Mouse (Mus musculus) liver, adult 2 months (tissue): Measurements from ENCODE around the gene Slamf9. TPM values are rescaled to one million over a fixed set of nuclear protein-coding genes. Genes with fewer than 3 reads are reported as not detected.

Experiments
- DNase-seq: peaks from one replicate; pipeline ENCODE4 v3.0.0-alpha.2; 2011; ENCODE audit warnings: low read depth, low spot score; ENCODE audit errors: extremely low read depth
- H3K27ac ChIP-seq: fragments of 200-500 bp; replicated peaks from 2 replicates; pipeline ENCODE4 v1.5.1; 2012; ENCODE audit warnings: low read depth, mild to moderate bottlenecking, control low read depth, inconsistent platforms, low read length; ENCODE audit not compliant: insufficient read depth
- H3K27me3 ChIP-seq: fragments of 200-500 bp; 2 replicates; pipeline ENCODE4 v1.6.1; 2012; ENCODE audit warnings: mild to moderate bottlenecking, moderate library complexity, low read length, inconsistent platforms; ENCODE audit not compliant: control insufficient read depth, insufficient read depth
- H3K36me3 ChIP-seq: fragments of 200-500 bp; 2 replicates; pipeline ENCODE4 v1.6.1; 2012; ENCODE audit warnings: low read length, inconsistent platforms; ENCODE audit not compliant: control insufficient read depth, insufficient read depth
- H3K4me1 ChIP-seq: fragments of 200-500 bp; 2 replicates; pipeline ENCODE4 v1.6.1; 2011; ENCODE audit warnings: low read length; ENCODE audit not compliant: control insufficient read depth, insufficient read depth
- H3K4me3 ChIP-seq: fragments of 200-500 bp; 2 replicates; pipeline ENCODE4 v1.5.1; 2011; ENCODE audit warnings: low read depth, mild to moderate bottlenecking, control low read depth, low read length, moderate library complexity; ENCODE audit not compliant: insufficient read depth
- H3K79me2 ChIP-seq: fragments of 200-500 bp; 2 replicates; pipeline ENCODE4 v1.6.1; 2012; ENCODE audit warnings: inconsistent platforms, mild to moderate bottlenecking, low read length, moderate library complexity; ENCODE audit not compliant: control insufficient read depth, insufficient read depth
- H3K9ac ChIP-seq: fragments of 200-500 bp; 2 replicates; pipeline ENCODE4 v1.6.1; 2012; ENCODE audit warnings: low read depth, mild to moderate bottlenecking, control low read depth, inconsistent platforms, low read length
- CTCF ChIP-seq: fragments of 200-500 bp; IDR thresholded peaks from 2 replicates; pipeline ENCODE4 v1.5.1; 2011; ENCODE audit warnings: low read depth, low read length, control low read depth
- POLR2A ChIP-seq: fragments of 200-500 bp; IDR thresholded peaks from 2 replicates; pipeline ENCODE4 v1.6.1; 2011; ENCODE audit warnings: low read length, control low read depth; ENCODE audit not compliant: insufficient read depth; ENCODE audit errors: extremely low read depth
- WGBS: fragments of 180-500 bp; shearing (Covaris S2); methylation state at CpG from one replicate; pipeline ENCODE4 v1.1.7; 2018; 5-methylcytosine and 5-hydroxymethylcytosine counted together
- polyA plus RNA-seq: library from polyadenylated mRNA; depleted of rRNA; stranded (reverse); fragments of >200 nt; gene quantifications from 2 replicates; pipeline ENCODE4 v1.2.3, GENCODE M21; 2012
- total RNA-seq: library from RNA; depleted of rRNA; stranded (reverse); fragments of >200 nt; gene quantifications from 2 replicates; pipeline ENCODE4 v1.2.3, GENCODE M21; 2014

Gene Slamf9
- total and polyA plus RNA-seq, 2 experiments = 0.53 to 0.92 TPM

DNA sequence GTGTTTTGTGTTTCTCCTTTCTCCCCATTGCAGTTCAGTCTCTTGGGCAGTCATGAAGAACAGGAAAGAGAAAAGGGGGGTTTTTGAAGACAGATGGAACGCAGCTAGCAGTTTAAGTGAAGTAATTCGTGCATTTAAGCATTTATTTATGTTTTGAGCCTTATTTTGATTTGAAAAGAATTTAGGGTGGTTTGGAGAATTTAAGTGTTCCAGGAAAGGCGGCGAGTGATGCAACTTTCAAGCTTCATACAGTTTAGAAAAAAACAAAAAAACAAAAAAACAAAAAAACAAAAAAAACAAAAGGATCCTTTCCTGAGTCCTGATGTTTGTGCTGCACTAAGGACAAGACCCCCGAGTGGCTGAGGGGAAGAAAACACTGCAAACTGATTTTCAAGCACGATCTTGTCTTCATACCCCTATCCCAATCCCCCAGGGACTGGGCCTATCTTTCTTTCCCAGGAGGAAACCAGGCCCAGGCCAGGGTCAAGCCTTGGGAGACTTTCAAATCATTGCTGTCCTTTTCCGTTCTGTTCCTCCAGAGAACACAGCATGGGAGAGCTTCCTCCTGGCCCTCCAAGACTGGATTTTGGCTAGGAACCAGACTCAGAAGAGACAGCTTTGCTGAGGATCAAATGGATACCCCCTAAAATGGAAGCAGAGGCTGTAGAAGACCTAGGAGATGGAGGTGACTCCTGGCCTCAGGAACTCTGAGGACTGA, 39.6 kb downstream of the Slamf9 start:
- H3K4me1 ChIP-seq = peaks cover 19% of the 10 kb centered on the region
- TF ChIP-seq POLR2A = no peak
- no peak for TF ChIP-seq CTCF

DNA sequence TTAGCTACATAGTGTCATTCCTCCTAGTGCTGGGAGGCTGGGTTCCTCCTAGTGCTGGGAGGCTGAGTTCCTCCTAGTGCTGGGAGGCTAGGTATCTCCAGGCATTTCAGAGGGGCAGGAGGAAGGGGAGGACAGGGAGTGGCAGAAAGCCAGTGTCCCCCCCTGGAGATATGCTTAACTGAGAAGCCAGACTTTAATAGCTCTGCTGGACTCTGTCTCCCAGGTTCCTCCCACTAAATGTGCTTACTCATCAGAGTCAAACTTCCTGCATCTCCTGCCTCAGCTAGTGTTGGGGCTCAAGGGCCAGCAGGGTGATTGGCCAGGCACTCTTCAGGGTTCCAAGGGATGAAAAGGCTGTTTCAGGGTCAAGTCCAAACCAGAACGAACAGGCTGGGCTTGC, 40.2 kb downstream of the Slamf9 start:
- TF ChIP-seq POLR2A = no peak
- no peak for TF ChIP-seq CTCF

More for the DNA sequence above, 39.6 kb downstream of the Slamf9 start:
- no peak overlapping the region for H3K9ac ChIP-seq
- no peak for DNase-seq
- H3K79me2 ChIP-seq = no peaks in the 10 kb centered on the region
- no peaks in the 10 kb centered on the region for H3K27me3 ChIP-seq
- 69% methylated on average over 7 of the region's 7 CpGs for WGBS
- H3K36me3 ChIP-seq = no peaks in the 10 kb centered on the region
- H3K4me3 ChIP-seq = no peak overlapping the region
- H3K27ac ChIP-seq = peak overlapping the region; percentile 78

DNA sequence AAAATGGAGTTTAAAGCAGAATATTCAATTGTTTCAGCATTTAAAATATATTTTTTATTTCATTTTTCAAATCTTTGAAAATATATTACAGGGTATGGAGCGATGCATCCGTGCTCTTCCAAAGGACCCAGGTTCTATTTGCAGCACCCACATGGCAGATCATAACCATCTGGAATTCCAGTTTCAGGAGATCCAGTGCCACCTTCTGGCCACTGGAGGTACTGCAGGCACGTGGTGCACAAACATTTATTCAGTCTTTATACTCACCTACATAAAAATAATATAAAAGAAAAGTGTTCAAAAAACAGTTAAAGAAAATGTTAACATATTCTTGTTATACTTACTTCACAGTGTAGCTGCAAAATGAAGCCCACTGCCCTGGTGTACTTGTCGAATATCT, 42.9 kb downstream of the Slamf9 start:
- DNase-seq = no peak
- H3K4me1 ChIP-seq = peaks cover 12% of the 10 kb centered on the region
- TF ChIP-seq POLR2A (no peak), CTCF (peak; percentile 55; the same call in 1 of the 2 replicates)
- no peak overlapping the region for H3K9ac ChIP-seq
- H3K4me3 ChIP-seq = no peak overlapping the region
- no peaks in the 10 kb centered on the region for H3K79me2 ChIP-seq
- no peaks in the 10 kb centered on the region for H3K36me3 ChIP-seq
- WGBS = 74% methylated on average over 4 of the region's 4 CpGs
- H3K27me3 ChIP-seq = no peaks in the 10 kb centered on the region
- no peak overlapping the region for H3K27ac ChIP-seq

More for the DNA sequence above, 40.2 kb downstream of the Slamf9 start:
- Histone ChIP-seq H3K4me1 (peaks cover 15% of the 10 kb centered on the region), H3K36me3 (no peaks in the 10 kb centered on the region), H3K4me3 (no peak overlapping the region), H3K9ac (no peak overlapping the region), H3K27me3 (no peaks in the 10 kb centered on the region), H3K79me2 (no peaks in the 10 kb centered on the region), H3K27ac (peak overlapping the region; percentile 78)
- DNase-seq = no peak
- 57% methylated on average over 1 of the region's 1 CpGs for WGBS

DNA sequence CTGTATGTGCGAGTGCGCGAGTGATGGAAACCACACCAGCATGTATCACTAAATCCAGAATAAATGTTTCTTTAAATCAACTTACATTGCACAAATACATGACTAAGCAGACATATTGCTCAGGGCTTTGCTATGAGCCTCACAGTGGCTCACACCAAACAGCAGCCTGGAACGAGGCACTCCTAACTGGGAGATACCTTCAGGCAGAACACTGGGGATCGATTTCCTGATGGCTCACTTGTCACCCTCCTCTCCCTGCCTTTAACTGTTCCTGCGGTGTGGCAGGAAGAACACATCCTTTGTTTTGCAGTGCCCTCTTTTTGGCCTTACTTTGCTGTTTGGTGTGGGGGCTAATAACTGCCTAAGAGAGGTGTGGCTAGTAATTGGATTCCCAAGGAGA, 44.5 kb downstream of the Slamf9 start:
- Histone ChIP-seq H3K27me3 (no peaks in the 10 kb centered on the region), H3K27ac (no peak overlapping the region), H3K79me2 (no peaks in the 10 kb centered on the region), H3K4me1 (peaks cover 7% of the 10 kb centered on the region; the same call in 1 of the 2 replicates), H3K4me3 (no peak overlapping the region), H3K36me3 (no peaks in the 10 kb centered on the region), H3K9ac (no peak overlapping the region)
- no peak for TF ChIP-seq POLR2A
- 49% methylated on average over 6 of the region's 6 CpGs for WGBS
- no peak for DNase-seq

DNA sequence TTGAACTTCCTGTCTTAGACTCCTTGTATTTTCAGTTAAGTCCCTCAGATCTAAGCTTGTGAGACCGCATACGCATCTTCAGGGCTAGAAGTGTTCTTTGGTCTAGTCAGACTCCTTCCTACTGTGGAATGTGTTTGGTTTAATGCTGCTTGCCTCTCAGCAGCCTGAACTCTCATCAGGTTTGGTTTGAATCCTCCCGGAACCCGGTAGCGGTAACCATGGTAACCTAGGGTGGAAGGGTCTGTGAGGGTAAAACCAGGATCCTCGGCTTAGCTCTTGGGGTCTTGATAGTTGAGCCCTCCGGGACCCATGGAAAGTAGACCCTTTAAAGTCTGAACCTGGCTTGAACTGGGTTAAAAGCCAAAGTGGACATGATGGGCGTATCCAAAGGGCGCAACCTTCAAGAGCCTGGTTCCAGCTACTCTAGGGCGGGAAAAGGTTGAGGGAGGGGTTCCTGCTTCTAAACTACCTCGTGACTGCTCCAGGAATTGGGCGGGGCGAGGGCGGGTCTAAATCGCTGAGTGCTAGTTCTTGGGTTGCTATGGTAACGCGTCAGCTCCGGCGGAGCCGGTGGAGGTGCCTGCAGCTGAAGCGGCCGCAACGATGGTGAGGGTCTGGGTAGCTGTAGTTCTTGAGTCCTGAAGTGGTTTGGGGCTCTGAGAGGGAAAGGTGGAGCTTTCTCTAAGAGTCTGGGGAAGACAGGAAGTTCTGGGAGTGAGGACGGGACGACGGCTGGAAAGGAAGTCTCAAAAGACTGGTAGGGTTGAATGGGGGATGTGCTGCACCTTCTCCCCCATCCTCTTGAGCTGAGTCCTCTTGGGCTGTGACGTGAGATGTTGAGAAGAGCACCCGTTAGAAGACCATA, 45.6 kb downstream of the Slamf9 start, which contains the start of gene Cfap45:
Gene Cfap45, plus strand, starts transcription at position 226 of the 865 bp plus-strand sequence.
- TF ChIP-seq CTCF (no peak), POLR2A (no peak)
- WGBS = 12% methylated on average over 28 of the region's 28 CpGs
- Histone ChIP-seq H3K4me3 (peak within 1 kb of the TSS; percentile 47), H3K79me2 (no peaks in the 10 kb centered on the region), H3K27ac (0 out of 2 replicates have a peak within 1 kb of the TSS, but pooled peaks have one; percentile 0), H3K36me3 (no peaks in the 10 kb centered on the region), H3K4me1 (no peaks in the 10 kb centered on the region; the same call in 1 of the 2 replicates), H3K27me3 (no peaks in the 10 kb centered on the region), H3K9ac (no peak within 1 kb of the TSS)
- DNase-seq = no peak
